Mouse (Mus musculus) cerebellum, adult 9-10 months (tissue): ENCODE results near the gene Inpp4a.
A peak's percentile ranks its signal among the peaks of the same experiment; 100 is the strongest.

ENCODE experiments used
- DNase-seq: peaks from one replicate; pipeline ENCODE4 v3.0.0; 2022

The Inpp4a gene

GRCm38 (mm10) chr1:37299540-37300491 lies at the start of gene Inpp4a:
Gene Inpp4a, plus strand, starts transcription at chr1:37299865.
- peak; percentile 94 for DNase-seq

- peak; percentile 89 for DNase-seq
These were observed 48.9 kb upstream of the Inpp4a start for GRCm38 (mm10) chr1:37250643-37251310.

- no peak for DNase-seq
These were observed 41.2 kb upstream of the Inpp4a start for GRCm38 (mm10) chr1:37258443-37258842.

GRCm38 (mm10) chr1:37272464-37272863 lies 27.2 kb upstream of the Inpp4a start:
- peak; percentile 73 for DNase-seq

- DNase-seq: no peak
These were observed 13.1 kb upstream of the Inpp4a start for GRCm38 (mm10) chr1:37286556-37286955.

- no peak for DNase-seq
These were observed 11.9 kb upstream of the Inpp4a start for GRCm38 (mm10) chr1:37287748-37288147.

GRCm38 (mm10) chr1:37288181-37288935 lies 11.3 kb upstream of the Inpp4a start:
- no peak for DNase-seq

- DNase-seq: no peak
These were observed 10.7 kb upstream of the Inpp4a start for GRCm38 (mm10) chr1:37288941-37289340.

DNA sequence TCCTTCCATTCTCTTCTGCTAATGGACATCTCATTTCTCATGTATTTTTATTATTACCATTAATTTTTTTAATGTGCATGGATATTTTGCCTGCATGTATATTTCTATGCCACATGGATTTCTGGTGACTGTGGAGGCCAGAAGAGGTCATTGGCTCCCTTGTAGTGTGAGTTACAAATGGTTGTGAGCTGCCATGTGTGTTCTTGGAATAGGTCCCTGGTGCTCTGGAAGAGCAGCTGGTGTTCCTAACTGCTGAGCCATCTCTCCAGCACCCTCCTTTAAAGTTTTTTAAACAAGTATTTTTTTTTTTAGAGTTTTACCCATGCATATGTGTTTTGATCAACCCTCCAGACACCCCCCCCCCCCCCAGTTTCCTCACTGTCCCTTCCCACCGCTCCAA lies 3.3 kb upstream of the Inpp4a start:
- DNase-seq: no peak

- DNase-seq: no peak
These were observed 761 bp upstream of the Inpp4a start for GRCm38 (mm10) chr1:37298904-37299303.

DNA sequence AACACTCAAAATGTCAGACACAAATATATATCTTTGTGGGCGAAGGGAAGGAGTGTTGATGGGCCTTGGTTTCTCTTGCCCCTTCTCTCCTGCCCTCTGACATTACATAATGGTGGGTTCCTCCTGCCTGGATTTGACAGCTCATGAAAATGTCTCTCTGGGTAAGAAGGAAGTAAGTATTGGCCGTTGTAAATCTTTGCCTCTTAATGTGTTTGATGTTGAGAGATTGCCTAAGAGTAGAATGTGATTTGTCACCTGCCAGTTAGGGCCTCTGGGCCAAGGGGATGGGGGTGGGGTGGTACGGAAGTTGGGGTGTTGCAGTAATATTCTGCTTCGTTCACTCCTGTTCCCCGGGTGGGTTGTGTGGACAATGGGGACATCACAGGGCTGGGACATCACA lies 985 bp downstream of the Inpp4a start:
- DNase-seq: peak; percentile 50

- peak; percentile 12 for DNase-seq
These were observed 3.1 kb downstream of the Inpp4a start for GRCm38 (mm10) chr1:37302801-37303200.

DNA sequence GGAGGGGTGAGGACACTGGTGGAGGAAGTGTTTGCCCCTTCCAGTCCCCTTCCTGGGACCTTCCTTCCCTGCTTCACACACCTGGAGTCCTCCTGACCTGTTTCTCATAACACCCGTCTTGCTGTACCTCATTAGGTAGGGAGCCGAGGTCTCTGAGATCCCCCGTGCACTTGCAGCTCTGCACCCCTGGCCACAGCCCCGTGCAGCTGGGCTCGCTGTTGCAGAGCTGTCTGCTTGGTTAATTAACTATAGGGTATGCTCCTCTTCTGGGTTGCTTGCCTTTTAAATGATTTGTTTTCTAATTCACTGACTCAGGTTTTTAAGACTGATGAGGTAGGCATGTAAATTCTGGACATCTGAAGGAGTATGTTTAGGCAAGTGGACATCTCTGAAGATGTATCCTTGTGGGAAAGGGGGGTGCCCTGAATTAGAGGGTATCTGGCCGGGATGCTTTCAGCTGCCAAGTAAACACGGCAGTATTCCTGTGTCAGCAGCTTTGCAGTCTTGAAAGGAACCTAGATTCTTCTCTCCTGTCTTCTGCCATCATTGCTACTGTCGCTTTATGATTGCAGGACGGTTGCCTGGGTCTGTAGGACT lies 6.1 kb downstream of the Inpp4a start:
- no peak for DNase-seq

- no peak for DNase-seq
These were observed 7.9 kb downstream of the Inpp4a start for GRCm38 (mm10) chr1:37307586-37307985.

DNA sequence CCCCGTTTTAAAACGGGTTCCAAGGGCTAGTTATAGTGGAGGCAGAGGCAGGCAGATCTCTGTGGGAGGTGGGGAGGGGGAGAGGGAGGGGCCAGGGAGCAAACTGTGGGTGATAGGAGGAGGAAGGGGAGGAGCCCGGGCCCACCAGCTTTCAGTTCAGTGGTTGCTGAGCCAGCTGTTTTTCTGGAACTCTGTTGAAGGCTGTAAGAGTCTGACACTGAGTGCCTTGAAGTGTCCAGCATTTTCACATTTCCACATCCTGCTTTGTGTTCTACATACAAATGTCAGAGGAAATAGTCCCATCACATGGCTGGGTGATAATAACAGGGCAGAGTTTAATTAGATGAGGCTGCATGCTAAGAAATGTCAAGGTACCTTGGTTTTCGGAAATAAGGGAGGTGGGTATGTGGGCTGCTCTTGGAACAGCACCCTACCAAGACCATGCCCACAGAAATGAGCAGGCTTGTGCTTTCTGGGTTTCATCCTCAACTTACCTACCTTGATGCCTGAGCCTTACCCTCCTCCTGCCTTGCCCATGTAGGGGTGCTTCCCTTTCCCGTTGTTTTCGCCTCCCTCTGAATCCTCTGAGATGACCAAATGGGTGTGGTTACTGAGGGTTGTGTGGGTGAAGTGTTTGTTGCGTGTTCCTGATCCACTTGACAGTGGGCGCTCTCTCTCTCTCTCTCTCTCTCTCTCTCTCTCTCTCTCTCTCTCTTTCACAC lies 8.5 kb downstream of the Inpp4a start:
- no peak for DNase-seq

GRCm38 (mm10) chr1:37308743-37309100 lies 9.1 kb downstream of the Inpp4a start:
- DNase-seq: no peak

- DNase-seq: no peak
These were observed 10.4 kb downstream of the Inpp4a start for GRCm38 (mm10) chr1:37309939-37310515.

DNA sequence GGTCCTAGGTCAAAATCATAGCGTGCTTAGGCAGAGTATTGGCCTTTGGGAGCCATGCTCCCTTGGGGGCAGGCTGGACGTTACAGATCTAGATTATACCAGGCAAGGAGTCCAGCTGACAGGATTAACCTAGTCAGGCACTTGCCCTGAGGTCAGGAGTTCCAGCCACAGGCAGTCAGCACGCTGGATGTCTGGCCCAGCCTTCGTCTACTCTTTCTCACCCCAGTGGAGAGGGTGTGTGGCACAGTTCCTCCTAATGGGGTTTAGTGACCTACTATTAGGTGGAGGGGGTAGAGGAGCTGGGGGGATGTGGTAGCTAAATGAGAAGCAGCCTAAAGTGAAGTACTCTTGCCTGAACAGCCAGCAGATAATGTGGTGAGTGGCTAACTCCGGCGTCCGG lies 14.7 kb downstream of the Inpp4a start:
- DNase-seq: no peak

DNA sequence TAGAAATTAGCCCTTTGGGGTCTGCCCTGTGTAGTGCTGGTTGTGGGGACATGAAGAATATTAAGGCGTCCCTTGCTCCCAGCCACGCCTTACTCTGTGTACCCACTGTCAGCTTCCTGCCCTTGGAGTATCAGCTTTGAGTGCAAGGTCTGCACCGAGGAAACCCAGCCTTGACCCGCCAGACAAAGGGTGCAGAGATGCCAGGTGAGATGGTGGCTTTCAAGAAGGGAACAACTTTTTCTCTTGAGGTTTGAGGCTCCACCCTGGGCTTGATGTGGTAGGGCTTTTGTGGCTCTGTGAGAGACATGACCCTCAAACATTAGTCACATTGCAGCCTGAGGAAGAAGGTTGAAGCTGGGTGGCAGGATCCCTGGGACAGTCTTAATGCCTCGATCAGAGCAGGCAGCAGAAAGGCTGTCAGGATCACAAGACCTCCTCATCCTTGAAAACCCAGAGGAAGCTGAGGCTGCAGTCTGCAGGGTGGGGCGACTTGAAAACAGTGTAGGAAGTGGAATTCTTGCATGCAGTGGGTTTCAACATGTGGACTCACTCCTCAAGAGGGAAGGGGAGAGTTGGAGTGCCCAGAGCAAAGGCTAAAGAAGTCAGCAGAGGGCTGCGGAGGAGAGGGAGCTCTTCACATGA lies 18.1 kb downstream of the Inpp4a start:
- no peak for DNase-seq

GRCm38 (mm10) chr1:37318558-37318957 lies 18.9 kb downstream of the Inpp4a start:
- no peak for DNase-seq

- no peak for DNase-seq
These were observed 23.0 kb downstream of the Inpp4a start for GRCm38 (mm10) chr1:37322690-37323089.
